Comparison of ENCODE assay signal across 22 mouse cellular contexts in the genomic region with DNA sequence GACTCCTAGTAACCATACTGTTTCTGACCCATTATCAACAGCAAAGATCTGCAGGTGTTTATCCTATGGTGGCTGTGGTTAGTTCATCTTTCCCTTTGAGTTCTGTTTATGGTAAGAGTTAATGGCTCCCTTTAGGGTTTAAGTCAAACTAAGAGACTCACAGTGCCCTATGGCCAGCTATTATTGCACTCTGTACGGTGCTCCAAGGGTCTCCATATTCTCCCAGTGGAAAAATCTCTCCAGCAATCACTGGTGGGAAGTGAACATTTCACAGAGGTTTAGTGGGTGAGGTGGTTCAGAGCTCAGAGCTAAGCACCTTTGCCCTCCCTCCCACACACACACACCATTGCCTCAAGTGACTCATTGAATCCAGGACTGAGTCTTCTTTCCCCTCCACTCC. TPM values are rescaled to one million over a fixed set of nuclear protein-coding genes. Genes with fewer than 3 reads are reported as not detected.
A peak's percentile ranks its signal among the peaks of the same experiment; 100 is the strongest.
DNase-seq lines count a peak whose midpoint lies in the region; ATAC-seq lines count a peak whose summit lies in the region.
"Had no signal": no experiment of that assay in that cellular context is flagged by ENCODE, and none has a peak within 500 bp of the region (broad histone marks: within the 10 kb centered on the region; RNA-seq: fewer than 3 reads in every experiment).

No protein-coding gene starts in this region.

- H3K36me3 ChIP-seq in forebrain, embryonic 12.5 days (replicated peaks), result no peaks in the 10 kb centered on the region
- no peaks in the 10 kb centered on the region for H3K36me3 ChIP-seq in forebrain, embryonic 10.5 days (replicated peaks)
- no peaks in the 10 kb centered on the region for H3K36me3 ChIP-seq in midbrain, embryonic 11.5 days (ENCODE audit: control insufficient read depth, insufficient read depth, low read length)
- no peaks in the 10 kb centered on the region for H3K36me3 ChIP-seq in midbrain, embryonic 10.5 days
- H3K36me3 ChIP-seq in midbrain, embryonic 13.5 days, result no peaks in the 10 kb centered on the region
- H3K36me3 ChIP-seq: embryonic facial prominence, embryonic 12.5 days; heart, embryonic 15.5 days had no signal

- H3K9me3 ChIP-seq in forebrain, embryonic 12.5 days, result no peaks in the 10 kb centered on the region
- H3K9me3 ChIP-seq in forebrain, embryonic 10.5 days, result no peaks in the 10 kb centered on the region
- no peaks in the 10 kb centered on the region for H3K9me3 ChIP-seq in midbrain, embryonic 11.5 days (ENCODE audit: control insufficient read depth, low read length)
- no peaks in the 10 kb centered on the region for H3K9me3 ChIP-seq in midbrain, embryonic 10.5 days (replicated peaks)
- H3K9me3 ChIP-seq in midbrain, embryonic 13.5 days, result no peaks in the 10 kb centered on the region
- H3K9me3 ChIP-seq: embryonic facial prominence, embryonic 12.5 days; heart, embryonic 15.5 days had no signal

- no peak overlapping the region for H3K4me3 ChIP-seq in forebrain, embryonic 12.5 days (replicated peaks)
- no peak overlapping the region for H3K4me3 ChIP-seq in forebrain, embryonic 10.5 days
- H3K4me3 ChIP-seq in midbrain, embryonic 11.5 days (ENCODE audit: low read depth, low read length), result no peak overlapping the region
- no peak overlapping the region for H3K4me3 ChIP-seq in midbrain, embryonic 10.5 days
- H3K4me3 ChIP-seq in midbrain, embryonic 13.5 days (replicated peaks), result no peak overlapping the region
- H3K4me3 ChIP-seq: embryonic facial prominence, embryonic 12.5 days; erythroblast, embryonic 14.5 days; heart, adult 2 months; heart, embryonic 15.5 days had no signal

- no peaks in the 10 kb centered on the region for H3K27me3 ChIP-seq in forebrain, embryonic 12.5 days
- H3K27me3 ChIP-seq in forebrain, embryonic 10.5 days (ENCODE audit: poor library complexity, severe bottlenecking), result no peaks in the 10 kb centered on the region
- no peaks in the 10 kb centered on the region for H3K27me3 ChIP-seq in midbrain, embryonic 11.5 days (ENCODE audit: control insufficient read depth, insufficient read depth, low read length)
- H3K27me3 ChIP-seq in midbrain, embryonic 10.5 days (ENCODE audit: low read depth, poor library complexity, severe bottlenecking), result no peaks in the 10 kb centered on the region
- H3K27me3 ChIP-seq in midbrain, embryonic 13.5 days, result no peaks in the 10 kb centered on the region
- H3K27me3 ChIP-seq: embryonic facial prominence, embryonic 12.5 days; heart, embryonic 15.5 days had no signal

- peak overlapping the region; percentile 42; the same call in 1 of the 2 replicates for H3K27ac ChIP-seq in forebrain, embryonic 12.5 days
- no peak overlapping the region for H3K27ac ChIP-seq in forebrain, embryonic 10.5 days
- no peak overlapping the region for H3K27ac ChIP-seq in midbrain, embryonic 11.5 days (ENCODE audit: low read depth, low read length)
- no peak overlapping the region for H3K27ac ChIP-seq in midbrain, embryonic 10.5 days (replicated peaks)
- H3K27ac ChIP-seq in midbrain, embryonic 13.5 days, result peak overlapping the region; percentile 85
- H3K27ac ChIP-seq: embryonic facial prominence, embryonic 12.5 days; heart, adult 2 months; heart, embryonic 15.5 days had no signal

- DNase-seq in forebrain, embryonic 10.5 days (ENCODE audit: extremely low spot score, low spot score), result no peak
- DNase-seq in midbrain, embryonic 11.5 days (ENCODE audit: low spot score, missing footprints), result no peak
- DNase-seq in midbrain, embryonic 10.5 days (ENCODE audit: low spot score), result no peak
- no peak for DNase-seq in liver
- no peak for DNase-seq in right cerebral cortex, postnatal 25 days
- no peak for DNase-seq in testis, postnatal 14 days (ENCODE audit: low spot score)
- DNase-seq: adrenal gland, adult 8-10 months; cerebellum, adult 9-10 months; gastrocnemius, postnatal 14 days; heart, adult 2 months; heart, postnatal 4 days; layer of hippocampus, postnatal 36 days; liver, postnatal 0 days; lung, postnatal 14 days; thymus, postnatal 36 days had no signal

- WGBS in forebrain, embryonic 12.5 days, result 78% methylated on average over 1 of the region's 1 CpGs
- 87% methylated on average over 1 of the region's 1 CpGs for WGBS in forebrain, embryonic 10.5 days
- WGBS in midbrain, embryonic 11.5 days, result 83% methylated on average over 1 of the region's 1 CpGs
- 96% methylated on average over 1 of the region's 1 CpGs for WGBS in midbrain, embryonic 10.5 days
- 81% methylated on average over 1 of the region's 1 CpGs for WGBS in midbrain, embryonic 13.5 days

- H3K4me2 ChIP-seq in forebrain, embryonic 12.5 days, result no peak overlapping the region
- no peak overlapping the region for H3K4me2 ChIP-seq in midbrain, embryonic 11.5 days
- peak overlapping the region; percentile 33 for H3K4me2 ChIP-seq in midbrain, embryonic 13.5 days (replicated peaks)
- H3K4me2 ChIP-seq: embryonic facial prominence, embryonic 12.5 days; heart, embryonic 15.5 days had no signal

- ATAC-seq in forebrain, embryonic 12.5 days (ENCODE audit: low FRiP score), result no peak; the same call in 1 of the 2 replicates
- ATAC-seq in midbrain, embryonic 11.5 days (ENCODE audit: low FRiP score), result peak; percentile 27; the same call in 1 of the 2 replicates
- peak; percentile 56 for ATAC-seq in midbrain, embryonic 13.5 days
- ATAC-seq: intestine, embryonic 16.5 days; liver, postnatal 0 days had no signal

- H3K9ac ChIP-seq in forebrain, embryonic 12.5 days, result no peak overlapping the region
- no peak overlapping the region for H3K9ac ChIP-seq in midbrain, embryonic 11.5 days (ENCODE audit: low read length)
- H3K9ac ChIP-seq in midbrain, embryonic 13.5 days (replicated peaks), result no peak overlapping the region
- H3K9ac ChIP-seq: embryonic facial prominence, embryonic 12.5 days; heart, embryonic 15.5 days; liver, postnatal 0 days had no signal

- peaks cover 10% of the 10 kb centered on the region for H3K4me1 ChIP-seq in forebrain, embryonic 12.5 days
- peaks cover 12% of the 10 kb centered on the region for H3K4me1 ChIP-seq in forebrain, embryonic 10.5 days
- peaks cover 4% of the 10 kb centered on the region; the same call in 1 of the 2 replicates for H3K4me1 ChIP-seq in midbrain, embryonic 11.5 days (ENCODE audit: control insufficient read depth, insufficient read depth, low read length)
- peaks cover 13% of the 10 kb centered on the region for H3K4me1 ChIP-seq in midbrain, embryonic 10.5 days
- H3K4me1 ChIP-seq in midbrain, embryonic 13.5 days (replicated peaks), result peaks cover 15% of the 10 kb centered on the region
- H3K4me1 ChIP-seq: embryonic facial prominence, embryonic 12.5 days; heart, embryonic 15.5 days had no signal

RNA-seq across cellular contexts. Expression of a gene that starts 28.1 kb away (rescaled TPM):
- 0.09 and 0.17 TPM in 2 replicates for polyA plus RNA-seq in forebrain, embryonic 12.5 days (2016; fragmentation: Nextera tagmentation; extraction: Ambion mirVana)
- 0.18 TPM in 1 of 2 replicates, not detected in the other for polyA plus RNA-seq in forebrain, embryonic 10.5 days (2016; fragmentation: Nextera tagmentation; extraction: Ambion mirVana)
- polyA plus RNA-seq in midbrain, embryonic 11.5 days (2014; fragmentation: Nextera tagmentation; extraction: Ambion mirVana), result not detected in 2 replicates
- polyA plus RNA-seq in midbrain, embryonic 10.5 days (2016; fragmentation: Nextera tagmentation; extraction: Ambion mirVana), result 0.09 TPM in 1 of 2 replicates, not detected in the other
- 0.47 and 0.54 TPM in 2 replicates for polyA plus RNA-seq in midbrain, embryonic 13.5 days (2015; fragmentation: Nextera tagmentation; extraction: Ambion mirVana)
- polyA plus RNA-seq: erythroblast, embryonic 14.5 days; heart, embryonic 15.5 days; liver, adult 2 months; liver, postnatal 0 days had no signal

Comparison
In these comparisons a context has a peak if more than half of its experiments do, and no peak if none do; other contexts are left out.
1. H3K27ac ChIP-seq: peak in forebrain, embryonic 12.5 days (single experiment) and midbrain, embryonic 13.5 days (single experiment); none in forebrain, embryonic 10.5 days (single experiment), midbrain, embryonic 11.5 days (single experiment) and midbrain, embryonic 10.5 days (single experiment).